Mouse (Mus musculus): ENCODE results near the gene Qprt. TPM values are rescaled to one million over a fixed set of nuclear protein-coding genes. Genes with fewer than 3 reads are reported as not detected.
A peak's percentile ranks its signal among the peaks of the same experiment; 100 is the strongest.

Qprt gene
- polyA plus RNA-seq, 1 experiment from 2014 or later = 0.22 TPM

- H3K27me3 ChIP-seq (ENCODE audit: insufficient read depth, low read length) = no peaks in the 10 kb centered on the region
- no peak overlapping the region for H3K9ac ChIP-seq
- no peak overlapping the region for H3K27ac ChIP-seq (ENCODE audit: low read depth)
- H3K4me2 ChIP-seq = no peak overlapping the region
- 82% methylated on average over 6 of the region's 6 CpGs for WGBS
- no peaks in the 10 kb centered on the region; the same call in 1 of the 2 replicates for H3K4me1 ChIP-seq (ENCODE audit: insufficient read depth)
- H3K36me3 ChIP-seq (ENCODE audit: insufficient read depth) = no peaks in the 10 kb centered on the region
- no peak overlapping the region for H3K4me3 ChIP-seq (ENCODE audit: low read depth, low read length)
- DNase-seq (no peak), ATAC-seq (ENCODE audit: insufficient read depth) (no peak)
- TF ChIP-seq CTCF (IDR thresholded peaks at IDR 0.05; ENCODE audit: low read depth) = no peak
- H3K9me3 ChIP-seq (ENCODE audit: low read depth, low read length) = no peaks in the 10 kb centered on the region
Observed at GRCm38 (mm10) chr7:127152464-127152863, 30.4 kb upstream of the Qprt start.

- peak; percentile 63 for ATAC-seq (ENCODE audit: insufficient read depth)
- H3K9ac ChIP-seq = no peak overlapping the region
- peak; percentile 63 for DNase-seq
Observed at GRCm38 (mm10) chr7:127147901-127148300, 25.9 kb upstream of the Qprt start.

DNA sequence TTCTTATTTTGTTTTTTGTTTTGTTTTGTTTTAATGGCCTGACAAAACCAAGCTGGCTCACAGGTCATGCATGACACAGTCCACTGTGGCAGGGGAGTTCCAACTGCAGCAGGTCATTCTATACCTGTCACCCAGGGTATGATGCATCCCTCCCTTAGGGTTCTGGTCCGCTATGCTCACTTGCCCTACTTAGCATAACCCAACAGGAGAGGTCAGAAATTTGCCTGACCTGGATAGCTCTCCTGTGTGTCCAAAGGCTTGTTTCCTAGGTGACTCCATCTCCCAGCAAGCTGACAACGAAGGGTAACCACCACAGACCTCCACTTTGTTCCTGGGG lies 24.2 kb upstream of the Qprt start:
- no peak for ATAC-seq (ENCODE audit: insufficient read depth)
- Histone ChIP-seq H3K9me3 (ENCODE audit: low read depth, low read length) (no peaks in the 10 kb centered on the region), H3K27me3 (ENCODE audit: insufficient read depth, low read length) (no peaks in the 10 kb centered on the region), H3K36me3 (ENCODE audit: insufficient read depth) (no peaks in the 10 kb centered on the region), H3K9ac (no peak overlapping the region), H3K4me1 (ENCODE audit: insufficient read depth) (no peaks in the 10 kb centered on the region; the same call in 1 of the 2 replicates), H3K27ac (ENCODE audit: low read depth) (no peak overlapping the region), H3K4me2 (no peak overlapping the region), H3K4me3 (ENCODE audit: low read depth, low read length) (no peak overlapping the region)
- WGBS = 70% methylated on average over 2 of the region's 2 CpGs
- DNase-seq = no peak
- no peak for TF ChIP-seq CTCF (IDR thresholded peaks at IDR 0.05; ENCODE audit: low read depth)

More at GRCm38 (mm10) chr7:127147901-127148300, 25.9 kb upstream of the Qprt start:
- no peaks in the 10 kb centered on the region; the same call in 1 of the 2 replicates for H3K4me1 ChIP-seq (ENCODE audit: insufficient read depth)
- no peaks in the 10 kb centered on the region for H3K9me3 ChIP-seq (ENCODE audit: low read depth, low read length)
- no peak for TF ChIP-seq CTCF (IDR thresholded peaks at IDR 0.05; ENCODE audit: low read depth)
- no peak overlapping the region for H3K27ac ChIP-seq (ENCODE audit: low read depth)
- H3K4me3 ChIP-seq (ENCODE audit: low read depth, low read length) = no peak overlapping the region
- H3K4me2 ChIP-seq = no peak overlapping the region
- no peaks in the 10 kb centered on the region for H3K27me3 ChIP-seq (ENCODE audit: insufficient read depth, low read length)
- no peaks in the 10 kb centered on the region for H3K36me3 ChIP-seq (ENCODE audit: insufficient read depth)
- WGBS = 34% methylated on average over 3 of the region's 3 CpGs

- H3K27me3 ChIP-seq (ENCODE audit: insufficient read depth, low read length) = no peaks in the 10 kb centered on the region
- H3K9me3 ChIP-seq (ENCODE audit: low read depth, low read length) = no peaks in the 10 kb centered on the region
- no peak overlapping the region for H3K9ac ChIP-seq
- 50% methylated on average over 9 of the region's 9 CpGs for WGBS
- no peak overlapping the region for H3K4me2 ChIP-seq
- no peaks in the 10 kb centered on the region for H3K36me3 ChIP-seq (ENCODE audit: insufficient read depth)
- H3K4me3 ChIP-seq (ENCODE audit: low read depth, low read length) = no peak overlapping the region
- no peaks in the 10 kb centered on the region; the same call in 1 of the 2 replicates for H3K4me1 ChIP-seq (ENCODE audit: insufficient read depth)
- no peak overlapping the region for H3K27ac ChIP-seq (ENCODE audit: low read depth)
- ATAC-seq (ENCODE audit: insufficient read depth) (no peak), DNase-seq (no peak)
- no peak for TF ChIP-seq CTCF (IDR thresholded peaks at IDR 0.05; ENCODE audit: low read depth)
Observed at GRCm38 (mm10) chr7:127145387-127146266, 23.6 kb upstream of the Qprt start.

- DNase-seq = no peak
- Histone ChIP-seq H3K36me3 (ENCODE audit: insufficient read depth) (no peaks in the 10 kb centered on the region), H3K9ac (no peak overlapping the region), H3K4me3 (ENCODE audit: low read depth, low read length) (no peak overlapping the region), H3K4me2 (no peak overlapping the region), H3K27ac (ENCODE audit: low read depth) (no peak overlapping the region), H3K4me1 (ENCODE audit: insufficient read depth) (no peaks in the 10 kb centered on the region; the same call in 1 of the 2 replicates), H3K9me3 (ENCODE audit: low read depth, low read length) (no peaks in the 10 kb centered on the region), H3K27me3 (ENCODE audit: insufficient read depth, low read length) (no peaks in the 10 kb centered on the region)
- ATAC-seq (ENCODE audit: insufficient read depth) = no peak
- WGBS = 74% methylated on average over 7 of the region's 7 CpGs
- no peak for TF ChIP-seq CTCF (IDR thresholded peaks at IDR 0.05; ENCODE audit: low read depth)
Observed at GRCm38 (mm10) chr7:127144412-127144811, 22.4 kb upstream of the Qprt start.

DNA sequence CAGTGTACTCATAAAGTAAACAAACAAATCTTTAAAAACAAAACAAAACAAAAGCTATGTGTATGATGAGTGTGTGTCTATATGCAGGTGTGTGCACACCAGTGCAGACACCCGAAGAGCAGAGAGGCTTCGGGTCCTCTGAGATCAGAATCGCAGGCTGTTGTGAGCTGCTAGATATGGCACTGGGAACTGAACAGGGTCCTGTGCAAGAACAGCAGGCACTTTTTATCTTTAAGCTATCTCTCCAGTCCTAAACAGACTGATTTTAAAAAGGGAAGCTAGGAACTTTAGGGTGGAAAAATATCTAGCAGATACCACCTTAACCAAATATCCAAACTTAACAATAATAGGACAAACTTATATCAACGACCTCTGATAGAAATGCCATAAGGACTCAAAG lies 20.6 kb upstream of the Qprt start:
- no peak for TF ChIP-seq CTCF (IDR thresholded peaks at IDR 0.05; ENCODE audit: low read depth)
- DNase-seq (no peak), ATAC-seq (ENCODE audit: insufficient read depth) (no peak)
- Histone ChIP-seq H3K4me2 (no peak overlapping the region), H3K27ac (ENCODE audit: low read depth) (no peak overlapping the region), H3K27me3 (ENCODE audit: insufficient read depth, low read length) (no peaks in the 10 kb centered on the region), H3K4me1 (ENCODE audit: insufficient read depth) (no peaks in the 10 kb centered on the region; the same call in 1 of the 2 replicates), H3K36me3 (ENCODE audit: insufficient read depth) (no peaks in the 10 kb centered on the region), H3K9ac (no peak overlapping the region), H3K9me3 (ENCODE audit: low read depth, low read length) (no peaks in the 10 kb centered on the region), H3K4me3 (ENCODE audit: low read depth, low read length) (no peak overlapping the region)
- 79% methylated on average over 4 of the region's 4 CpGs for WGBS

DNA sequence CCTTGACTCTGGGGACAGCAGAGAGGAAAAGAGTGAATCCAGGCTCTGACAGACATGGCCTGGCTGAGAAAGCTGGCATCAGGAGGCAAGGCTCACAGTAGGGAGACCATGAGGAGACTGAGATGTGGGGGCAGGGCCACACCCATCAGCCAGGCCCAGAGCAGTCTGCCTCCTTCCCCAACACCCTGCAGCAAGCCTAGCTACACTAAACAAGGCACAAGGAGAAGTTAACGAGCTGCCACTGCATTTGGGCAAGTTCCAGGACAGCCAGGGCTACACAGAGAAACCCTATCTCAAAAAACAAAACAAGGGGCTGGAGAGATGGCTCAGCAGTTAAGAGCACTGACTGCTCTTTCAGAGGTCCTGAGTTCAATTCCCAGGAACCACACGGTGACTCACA lies 20.2 kb upstream of the Qprt start:
- Histone ChIP-seq H3K4me1 (ENCODE audit: insufficient read depth) (no peaks in the 10 kb centered on the region), H3K27ac (ENCODE audit: low read depth) (no peak overlapping the region), H3K9me3 (ENCODE audit: low read depth, low read length) (no peaks in the 10 kb centered on the region), H3K27me3 (ENCODE audit: insufficient read depth, low read length) (no peaks in the 10 kb centered on the region), H3K4me3 (ENCODE audit: low read depth, low read length) (no peak overlapping the region), H3K9ac (no peak overlapping the region), H3K36me3 (ENCODE audit: insufficient read depth) (no peaks in the 10 kb centered on the region), H3K4me2 (no peak overlapping the region)
- ATAC-seq (ENCODE audit: insufficient read depth) = no peak
- DNase-seq = no peak
- no peak for TF ChIP-seq CTCF (IDR thresholded peaks at IDR 0.05; ENCODE audit: low read depth)
- 35% methylated on average over 2 of the region's 2 CpGs for WGBS

Measured in lung, embryonic 14.5 days (tissue).